Mouse (Mus musculus) embryonic stem cell, embryonic (primary cell): ENCODE results near the gene Swsap1.

Source experiments
- CTCF ChIA-PET, 4 experiments: fragments of 300-600 bp in 2 of 4; fragments of 350-600 bp in 2 of 4; sonication (Branson Sonifier 250); formaldehyde crosslinking; loops; one replicate each; lab custom pipeline; 2022; ENCODE audit warnings: inconsistent platforms in 2 of 4; lab: Charles Lee
- POLR2A ChIA-PET, 4 experiments: fragments of 300-600 bp in 2 of 4; fragments of 350-600 bp in 2 of 4; sonication (Branson Sonifier 250); formaldehyde crosslinking; loops; one replicate each; lab custom pipeline; 2022; ENCODE audit warnings: antibody characterized with exemption in 4 of 4, inconsistent platforms in 1 of 4; lab: Charles Lee

The Swsap1 gene

GRCm38 (mm10) chr9:21950322-21950721, 5.2 kb upstream of the Swsap1 start:
- CTCF ChIA-PET, result interaction anchor here in 1 of 4 experiments (1.0 kb wide), 1 partner anchor 317 kb away, joined by 3 read pairs; no protein-coding TSS in a partner anchor
- POLR2A ChIA-PET, result no interaction called here

GRCm38 (mm10) chr9:21951977-21952376, 3.6 kb upstream of the Swsap1 start:
- ChIA-PET CTCF (interaction anchor here in 3 of 4 experiments (0.5 to 0.6 kb wide), 4 partner anchors 177 to 382 kb away, joined by 3 to 6 read pairs (median 4); no protein-coding TSS in a partner anchor), POLR2A (interaction anchor here in 1 of 4 experiments (1.5 kb wide), 1 partner anchor 228 kb away, joined by 4 read pairs; no protein-coding TSS in a partner anchor)

- CTCF ChIA-PET, result interaction anchor here in 2 of 4 experiments (0.8 to 1.1 kb wide), 2 partner anchors 79 to 83 kb away, joined by 3 read pairs; no protein-coding TSS in a partner anchor
- POLR2A ChIA-PET, result interaction anchor here in 2 of 4 experiments (0.6 to 1.5 kb wide), 5 partner anchors 10 to 229 kb away, joined by 3 to 4 read pairs (median 3); partner anchors contain the start of gene Epor (in 1 of the 2)
Observed at GRCm38 (mm10) chr9:21953600-21953999, 2.0 kb upstream of the Swsap1 start.

GRCm38 (mm10) chr9:21954635-21955034, 920 bp upstream of the Swsap1 start:
- POLR2A ChIA-PET, result interaction anchor here in 2 of 4 experiments (0.7 to 1.6 kb wide), 6 partner anchors 24 to 353 kb away, joined by 3 to 7 read pairs (median 4); partner anchors contain the start of gene Ldlr (in 1 of the 2)
- CTCF ChIA-PET, result interaction anchor here in 1 of 4 experiments (1.1 kb wide), 1 partner anchor 163 kb away, joined by 3 read pairs; no protein-coding TSS in a partner anchor

GRCm38 (mm10) chr9:21955225-21955569, 358 bp upstream of the Swsap1 start:
- ChIA-PET POLR2A (interaction anchor here in 3 of 4 experiments (0.6 to 1.6 kb wide), 14 partner anchors 21 to 574 kb away, joined by 3 to 10 read pairs (median 3); partner anchors contain the start of genes Ccdc159 (in 2 of the 3), Tmem205 (in 2 of the 3) and Ldlr (in 1 of the 3)), CTCF (interaction anchor here in 3 of 4 experiments (0.6 to 1.1 kb wide), 7 partner anchors 11 to 201 kb away, joined by 3 to 4 read pairs (median 3); partner anchors contain the start of gene Rab3d (in 1 of the 3))

GRCm38 (mm10) chr9:21958372-21958771, 2.8 kb downstream of the Swsap1 start:
- ChIA-PET CTCF (interaction anchor here in 2 of 4 experiments (0.5 to 1.3 kb wide), 3 partner anchors 134 to 138 kb away, joined by 3 read pairs; no protein-coding TSS in a partner anchor), POLR2A (interaction anchor here in 2 of 4 experiments (0.7 to 1.7 kb wide), 8 partner anchors 12 to 232 kb away, joined by 3 to 6 read pairs (median 4); partner anchors contain the start of genes Ccdc159 (in 1 of the 2) and Tmem205 (in 1 of the 2))

GRCm38 (mm10) chr9:21959244-21959643, 3.7 kb downstream of the Swsap1 start:
- CTCF ChIA-PET, result interaction anchor here in 2 of 4 experiments (0.7 to 1.3 kb wide), 2 partner anchors 137 to 170 kb away, joined by 3 read pairs; no protein-coding TSS in a partner anchor

GRCm38 (mm10) chr9:21960135-21960534, 4.6 kb downstream of the Swsap1 start:
- POLR2A ChIA-PET, result interaction anchor here in 3 of 4 experiments (0.5 to 2.1 kb wide), 9 partner anchors 11 to 196 kb away, joined by 3 to 9 read pairs (median 6); partner anchors contain the start of genes Ccdc159 (in 1 of the 3), Pigyl (in 1 of the 3) and Tmem205 (in 1 of the 3)
- CTCF ChIA-PET, result interaction anchor here in 2 of 4 experiments (1.0 to 1.4 kb wide), 4 partner anchors 18 to 195 kb away, joined by 3 to 4 read pairs (median 4); partner anchors contain the start of genes Ccdc159 (in 1 of the 2) and Tmem205 (in 1 of the 2)

More at GRCm38 (mm10) chr9:21959244-21959643, 3.7 kb downstream of the Swsap1 start:
- POLR2A ChIA-PET, result interaction anchor here in 2 of 4 experiments (0.9 to 1.7 kb wide), 4 partner anchors 12 to 95 kb away, joined by 3 to 6 read pairs (median 3); no protein-coding TSS in a partner anchor

GRCm38 (mm10) chr9:21960558-21961208, 5.1 kb downstream of the Swsap1 start:
- POLR2A ChIA-PET, result interaction anchor here in 3 of 4 experiments (0.5 to 2.1 kb wide), 13 partner anchors 12 to 450 kb away, joined by 3 to 9 read pairs (median 5); partner anchors contain the start of genes 9530077C05Rik (in 1 of the 3), Ccdc159 (in 1 of the 3), Pigyl (in 1 of the 3) and Tmem205 (in 1 of the 3)

GRCm38 (mm10) chr9:21961366-21961980, 5.9 kb downstream of the Swsap1 start:
- ChIA-PET CTCF (interaction anchor here in 2 of 4 experiments (0.9 to 3.9 kb wide), 8 partner anchors 10 to 157 kb away, joined by 3 to 14 read pairs (median 4); partner anchors contain the start of genes Ccdc159 (in 1 of the 2) and Tmem205 (in 1 of the 2)), POLR2A (interaction anchor here in 3 of 4 experiments (0.5 to 2.3 kb wide), 18 partner anchors 9 to 449 kb away, joined by 3 to 9 read pairs (median 5); partner anchors contain the start of genes 9530077C05Rik (in 1 of the 3), Ccdc159 (in 1 of the 3), Pigyl (in 1 of the 3) and Tmem205 (in 1 of the 3))

More at GRCm38 (mm10) chr9:21960558-21961208, 5.1 kb downstream of the Swsap1 start:
- CTCF ChIA-PET, result interaction anchor here in 2 of 4 experiments (1.0 to 3.9 kb wide), 5 partner anchors 18 to 195 kb away, joined by 3 to 14 read pairs (median 4); partner anchors contain the start of genes Ccdc159 (in 1 of the 2) and Tmem205 (in 1 of the 2)

GRCm38 (mm10) chr9:21962010-21962409, 6.5 kb downstream of the Swsap1 start:
- ChIA-PET CTCF (interaction anchor here (0.5 to 3.9 kb wide), 11 partner anchors 10 to 875 kb away, joined by 3 to 14 read pairs (median 4); no protein-coding TSS in a partner anchor), POLR2A (interaction anchor here in 2 of 4 experiments (0.5 to 2.3 kb wide), 15 partner anchors 9 to 449 kb away, joined by 3 to 9 read pairs (median 5); partner anchors contain the start of genes 9530077C05Rik (in 1 of the 2), Ccdc159 (in 1 of the 2), Pigyl (in 1 of the 2) and Tmem205 (in 1 of the 2))

GRCm38 (mm10) chr9:21962416-21963059, 7.0 kb downstream of the Swsap1 start:
- POLR2A ChIA-PET, result interaction anchor here (0.5 to 2.3 kb wide), 17 partner anchors 8 to 448 kb away, joined by 3 to 9 read pairs (median 4); partner anchors contain the start of genes 9530077C05Rik (in 1 of the 4), Ccdc159 (in 1 of the 4), Pigyl (in 1 of the 4) and Tmem205 (in 1 of the 4)
- CTCF ChIA-PET, result interaction anchor here (0.5 to 3.9 kb wide), 12 partner anchors 35 to 875 kb away, joined by 3 to 14 read pairs (median 4); partner anchors contain the start of genes Ccdc159 (in 1 of the 4) and Tmem205 (in 1 of the 4)

- CTCF ChIA-PET, result interaction anchor here in 3 of 4 experiments (0.6 to 3.9 kb wide), 6 partner anchors 36 to 193 kb away, joined by 3 to 14 read pairs (median 4); partner anchors contain the start of genes Ccdc159 (in 1 of the 3) and Tmem205 (in 1 of the 3)
- POLR2A ChIA-PET, result interaction anchor here in 3 of 4 experiments (0.6 to 2.3 kb wide), 14 partner anchors 9 to 353 kb away, joined by 3 to 7 read pairs (median 3); partner anchors contain the start of genes Ldlr (in 1 of the 3) and Pigyl (in 1 of the 3)
Observed at GRCm38 (mm10) chr9:21963417-21963816, 7.9 kb downstream of the Swsap1 start, which contains the start of gene Epor. Epor (minus strand) TSS chr9:21963506.

- POLR2A ChIA-PET, result interaction anchor here in 1 of 4 experiments (0.5 to 1.1 kb wide), 2 partner anchors 56 to 107 kb away, joined by 3 read pairs; no protein-coding TSS in a partner anchor
- CTCF ChIA-PET, result no interaction called here
Observed at GRCm38 (mm10) chr9:21968883-21969282, 13.3 kb downstream of the Swsap1 start.

GRCm38 (mm10) chr9:21969304-21969703, 13.7 kb downstream of the Swsap1 start:
- ChIA-PET CTCF (no interaction called here), POLR2A (interaction anchor here in 1 of 4 experiments (1.1 kb wide), 1 partner anchor 55 kb away, joined by 3 read pairs; no protein-coding TSS in a partner anchor)
